Mouse (Mus musculus): ENCODE data around the gene Tomm40.

GRCm38 (mm10) chr7:19748219-19749195 lies 33.3 kb upstream of the Tomm40 start:
- TF ChIP-seq CTCF (IDR thresholded peaks at IDR 0.05; ENCODE audit: low read depth) (no peak), EP300 (optimal IDR thresholded peaks at IDR 0.05) (no peak)

Data from stomach, postnatal 0 days (tissue).